Mouse (Mus musculus) stomach, postnatal 0 days (tissue): ENCODE data around the gene Tmem263.

Source experiments
- CTCF ChIP-seq: IDR thresholded peaks from 2 replicates; pipeline ENCODE4 v1.5.1; 2016; ENCODE audit warnings: antibody characterized with exemption, low read depth, mild to moderate bottlenecking, moderate library complexity
- EP300 ChIP-seq: optimal IDR thresholded peaks from 2 replicates; pipeline ENCODE3; 2016; ENCODE audit warnings: antibody characterized with exemption

- peak; percentile 62 for TF ChIP-seq CTCF
- TF ChIP-seq EP300: no peak
These were observed 25.2 kb downstream of the Tmem263 start, which contains the start of gene Mterf2 for GRCm38 (mm10) chr10:85127395-85128287.
